Mouse (Mus musculus) limb, embryonic 10.5 days (tissue): ENCODE data around the gene Fam213a. TPM values are rescaled to one million over a fixed set of nuclear protein-coding genes. Genes with fewer than 3 reads are reported as not detected.

Experiments used
- polyA plus RNA-seq: library from polyadenylated mRNA; unstranded; fragments of >200 nt; fragmentation: Nextera tagmentation; extraction: Ambion mirVana; gene quantifications from 2 replicates; pipeline ENCODE4 v1.2.1, GENCODE M21; 2016

Fam213a gene
- polyA plus RNA-seq, 1 experiment from 2014 or later = 37.0 TPM

Other genes with a start within 250 kb of the Fam213a start
- 0.10 and 0.25 TPM in 2 replicates for gene Sh2d4b, start 120.5 kb downstream of the Fam213a start, polyA plus RNA-seq
- 75.3 and 77.6 TPM in 2 replicates for gene Tspan14, start 47.0 kb downstream of the Fam213a start, polyA plus RNA-seq
- not detected in 2 replicates for gene Dydc2, start 55.4 kb upstream of the Fam213a start, polyA plus RNA-seq
- gene Dydc1, start 59.1 kb upstream of the Fam213a start, polyA plus RNA-seq = not detected in 2 replicates
- gene Mat1a, start 91.2 kb upstream of the Fam213a start, polyA plus RNA-seq = not detected in 2 replicates
- not detected in 2 replicates for gene Sftpa1, start 118.0 kb upstream of the Fam213a start, polyA plus RNA-seq
- not detected in 2 replicates for gene Mbl1, start 137.7 kb upstream of the Fam213a start, polyA plus RNA-seq
- gene Sftpd, start 171.4 kb upstream of the Fam213a start, polyA plus RNA-seq = not detected in 2 replicates